Mouse (Mus musculus) adrenal gland, adult 8-10 months (tissue): ENCODE measurements around the gene Cdyl. TPM values are rescaled to one million over a fixed set of nuclear protein-coding genes. Genes with fewer than 3 reads are reported as not detected.
A peak's percentile ranks its signal among the peaks of the same experiment; 100 is the strongest.

Experiments
- DNase-seq: peaks from one replicate; pipeline ENCODE4 v3.0.0; 2022
- total RNA-seq, 4 experiments: library from RNA; stranded (reverse); gene quantifications; 2 replicates each; pipeline ENCODE4 v1.2.4; 2022

Cdyl gene
- total RNA-seq = 10 to 100 TPM; 17.2 to 24.1 (median 21.4) TPM

- DNase-seq = no peak
These were observed at the start of gene Cdyl for GRCm38 (mm10) chr13:35659406-35659985. Gene Cdyl, plus strand, starts transcription at chr13:35659833.

GRCm38 (mm10) chr13:35610718-35611117 is 48.9 kb upstream of the Cdyl start:
- peak; percentile 66 for DNase-seq

GRCm38 (mm10) chr13:35612506-35612905 is 47.1 kb upstream of the Cdyl start:
- no peak for DNase-seq

- DNase-seq = no peak
These were observed 44.7 kb upstream of the Cdyl start for GRCm38 (mm10) chr13:35614832-35615479.

GRCm38 (mm10) chr13:35616524-35617099 is 43.0 kb upstream of the Cdyl start:
- DNase-seq = no peak

GRCm38 (mm10) chr13:35619356-35619755 is 40.3 kb upstream of the Cdyl start:
- peak; percentile 20 for DNase-seq

GRCm38 (mm10) chr13:35620756-35621155 is 38.9 kb upstream of the Cdyl start:
- DNase-seq = no peak

- DNase-seq = no peak
These were observed 34.8 kb upstream of the Cdyl start for GRCm38 (mm10) chr13:35624831-35625230.

GRCm38 (mm10) chr13:35625556-35625955 is 34.1 kb upstream of the Cdyl start:
- DNase-seq = no peak

- no peak for DNase-seq
These were observed 32.3 kb upstream of the Cdyl start for GRCm38 (mm10) chr13:35627319-35627718.

- DNase-seq = no peak
These were observed 12.4 kb upstream of the Cdyl start for GRCm38 (mm10) chr13:35647132-35647823.

- no peak for DNase-seq
These were observed 9.3 kb upstream of the Cdyl start for GRCm38 (mm10) chr13:35650284-35650872.

- DNase-seq = peak; percentile 6
These were observed 6.8 kb upstream of the Cdyl start for GRCm38 (mm10) chr13:35652851-35653250.

- DNase-seq = no peak
These were observed 2.8 kb upstream of the Cdyl start for GRCm38 (mm10) chr13:35656853-35657252.

GRCm38 (mm10) chr13:35665456-35665855 is 5.8 kb downstream of the Cdyl start:
- DNase-seq = no peak

GRCm38 (mm10) chr13:35669910-35670469 is 10.4 kb downstream of the Cdyl start:
- DNase-seq = no peak

GRCm38 (mm10) chr13:35670875-35671274 is 11.2 kb downstream of the Cdyl start:
- no peak for DNase-seq

GRCm38 (mm10) chr13:35676921-35677320 is 17.3 kb downstream of the Cdyl start:
- DNase-seq = no peak

- DNase-seq = no peak
These were observed 17.9 kb downstream of the Cdyl start for GRCm38 (mm10) chr13:35677433-35678051.

- DNase-seq = no peak
These were observed 19.1 kb downstream of the Cdyl start for GRCm38 (mm10) chr13:35678691-35679090.

GRCm38 (mm10) chr13:35681361-35681760 is 21.7 kb downstream of the Cdyl start:
- DNase-seq = no peak

GRCm38 (mm10) chr13:35686273-35686672 is 26.6 kb downstream of the Cdyl start:
- DNase-seq = peak; percentile 39
